28 mouse cellular contexts compared by ENCODE assay signal in genomic region chr5:12378900-12379299, GRCm38 (mm10). TPM values are rescaled to one million over a fixed set of nuclear protein-coding genes. Genes with fewer than 3 reads are reported as not detected.
DNase-seq lines count a peak whose midpoint lies in the region; ATAC-seq and TF ChIP-seq lines count a peak whose summit lies in the region.
"Had no signal": no experiment of that assay in that cellular context is flagged by ENCODE, and none has a peak within 500 bp of the region (broad histone marks: within the 10 kb centered on the region; RNA-seq: fewer than 3 reads in every experiment).

No protein-coding gene starts in this region.

- 42% methylated on average over 5 of the region's 5 CpGs for WGBS in hindbrain, postnatal 0 days
- WGBS in hindbrain, embryonic 11.5 days: 46% methylated on average over 5 of the region's 5 CpGs
- WGBS in midbrain, postnatal 0 days: 49% methylated on average over 5 of the region's 5 CpGs
- WGBS in midbrain, embryonic 14.5 days: 57% methylated on average over 5 of the region's 5 CpGs
- 40% methylated on average over 5 of the region's 5 CpGs for WGBS in heart, embryonic 12.5 days

- H3K27me3 ChIP-seq in hindbrain, postnatal 0 days (ENCODE audit: insufficient read depth, low read length): no peaks in the 10 kb centered on the region
- no peaks in the 10 kb centered on the region; the same call in 1 of the 2 replicates for H3K27me3 ChIP-seq in hindbrain, embryonic 11.5 days (ENCODE audit: control insufficient read depth, insufficient read depth, low read length)
- no peaks in the 10 kb centered on the region for H3K27me3 ChIP-seq in midbrain, postnatal 0 days (ENCODE audit: insufficient read depth, low read length)
- H3K27me3 ChIP-seq in midbrain, embryonic 14.5 days (ENCODE audit: control insufficient read depth, insufficient read depth, low read length): peaks cover under 1% of the 10 kb centered on the region; the same call in 1 of the 2 replicates
- H3K27me3 ChIP-seq in heart, embryonic 12.5 days (replicated peaks): no peaks in the 10 kb centered on the region
- H3K27me3 ChIP-seq: CH12.LX; kidney, embryonic 15.5 days had no signal

- H3K9me3 ChIP-seq in hindbrain, postnatal 0 days (ENCODE audit: low read length): no peaks in the 10 kb centered on the region
- no peaks in the 10 kb centered on the region for H3K9me3 ChIP-seq in hindbrain, embryonic 11.5 days (ENCODE audit: control insufficient read depth, low read length)
- H3K9me3 ChIP-seq in midbrain, postnatal 0 days (ENCODE audit: low read length): no peaks in the 10 kb centered on the region
- H3K9me3 ChIP-seq in midbrain, embryonic 14.5 days (ENCODE audit: control insufficient read depth, low read length): no peaks in the 10 kb centered on the region
- H3K9me3 ChIP-seq in heart, embryonic 12.5 days (replicated peaks): no peaks in the 10 kb centered on the region
- H3K9me3 ChIP-seq: embryonic facial prominence, embryonic 12.5 days; kidney, embryonic 15.5 days; limb, embryonic 12.5 days; liver, embryonic 15.5 days; lung, embryonic 15.5 days had no signal

- H3K36me3 ChIP-seq in hindbrain, postnatal 0 days (ENCODE audit: insufficient read depth, low read length): no peaks in the 10 kb centered on the region
- no peaks in the 10 kb centered on the region for H3K36me3 ChIP-seq in hindbrain, embryonic 11.5 days (ENCODE audit: control insufficient read depth, insufficient read depth, low read length)
- H3K36me3 ChIP-seq in midbrain, postnatal 0 days (ENCODE audit: insufficient read depth, low read length): no peaks in the 10 kb centered on the region
- no peaks in the 10 kb centered on the region for H3K36me3 ChIP-seq in midbrain, embryonic 14.5 days (ENCODE audit: control insufficient read depth, insufficient read depth, low read length)
- H3K36me3 ChIP-seq in heart, embryonic 12.5 days: no peaks in the 10 kb centered on the region
- H3K36me3 ChIP-seq: embryonic facial prominence, embryonic 12.5 days; kidney, embryonic 15.5 days; limb, embryonic 12.5 days; liver, embryonic 15.5 days; lung, embryonic 15.5 days had no signal

- H3K4me2 ChIP-seq in hindbrain, postnatal 0 days (ENCODE audit: low read depth, low read length): no peak overlapping the region
- H3K4me2 ChIP-seq in hindbrain, embryonic 11.5 days (replicated peaks; ENCODE audit: low read depth, low read length): no peak overlapping the region
- H3K4me2 ChIP-seq in midbrain, postnatal 0 days (ENCODE audit: low read depth, low read length, poor library complexity, severe bottlenecking): no peak overlapping the region
- no peak overlapping the region for H3K4me2 ChIP-seq in midbrain, embryonic 14.5 days (ENCODE audit: low read length)
- no peak overlapping the region for H3K4me2 ChIP-seq in heart, embryonic 12.5 days
- H3K4me2 ChIP-seq: embryonic facial prominence, embryonic 12.5 days; heart, embryonic 11.5 days; hindbrain, embryonic 14.5 days; kidney, embryonic 15.5 days; limb, embryonic 12.5 days; liver, embryonic 15.5 days; lung, embryonic 15.5 days; midbrain, embryonic 11.5 days had no signal

- no peak for ATAC-seq in hindbrain, postnatal 0 days
- no peak for ATAC-seq in hindbrain, embryonic 11.5 days (ENCODE audit: low FRiP score)
- no peak for ATAC-seq in midbrain, postnatal 0 days (ENCODE audit: low FRiP score)
- ATAC-seq in midbrain, embryonic 14.5 days (ENCODE audit: low FRiP score, low TSS enrichment): no peak
- no peak for ATAC-seq in heart, embryonic 12.5 days (ENCODE audit: insufficient number of reproducible peaks, low FRiP score)
- ATAC-seq: activated CD4-positive, CD25-positive, alpha-beta regulatory T cell, adult 4 months; inflammation-experienced regulatory T-cells, adult 6 months had no signal

- no peak overlapping the region for H3K9ac ChIP-seq in hindbrain, postnatal 0 days (replicated peaks; ENCODE audit: low read length)
- H3K9ac ChIP-seq in hindbrain, embryonic 11.5 days (ENCODE audit: low read depth, low read length): no peak overlapping the region
- no peak overlapping the region for H3K9ac ChIP-seq in midbrain, postnatal 0 days (replicated peaks; ENCODE audit: low read length, poor library complexity, severe bottlenecking)
- H3K9ac ChIP-seq in midbrain, embryonic 14.5 days (replicated peaks; ENCODE audit: low read length): no peak overlapping the region
- no peak overlapping the region for H3K9ac ChIP-seq in heart, embryonic 12.5 days
- H3K9ac ChIP-seq: embryonic facial prominence, embryonic 12.5 days; hindbrain, embryonic 14.5 days; kidney, embryonic 15.5 days; limb, embryonic 12.5 days; liver, embryonic 15.5 days; lung, embryonic 15.5 days had no signal

- H3K27ac ChIP-seq in hindbrain, postnatal 0 days: no peak overlapping the region
- no peak overlapping the region for H3K27ac ChIP-seq in hindbrain, embryonic 11.5 days (ENCODE audit: low read depth, low read length)
- no peak overlapping the region for H3K27ac ChIP-seq in midbrain, postnatal 0 days (ENCODE audit: low read depth, low read length)
- H3K27ac ChIP-seq in midbrain, embryonic 14.5 days (replicated peaks; ENCODE audit: low read depth, low read length): no peak overlapping the region
- no peak overlapping the region for H3K27ac ChIP-seq in heart, embryonic 12.5 days (ENCODE audit: poor library complexity, severe bottlenecking)
- H3K27ac ChIP-seq: embryonic facial prominence, embryonic 12.5 days; hindbrain, embryonic 14.5 days; kidney, embryonic 15.5 days; limb, embryonic 12.5 days; liver, embryonic 15.5 days; lung, embryonic 15.5 days had no signal

- no peak for TF ChIP-seq CTCF in hindbrain, postnatal 0 days (IDR thresholded peaks at IDR 0.05; ENCODE audit: low read depth)
- 0 out of 2 replicates have a peak, but pooled peaks have one; percentile 6 for TF ChIP-seq CTCF in midbrain, postnatal 0 days (IDR thresholded peaks at IDR 0.05)

- no peaks in the 10 kb centered on the region for H3K4me1 ChIP-seq in hindbrain, postnatal 0 days (ENCODE audit: insufficient read depth, low read length)
- no peaks in the 10 kb centered on the region for H3K4me1 ChIP-seq in hindbrain, embryonic 11.5 days (replicated peaks; ENCODE audit: control insufficient read depth, insufficient read depth, low read length)
- no peaks in the 10 kb centered on the region for H3K4me1 ChIP-seq in midbrain, postnatal 0 days (ENCODE audit: insufficient read depth, low read length)
- no peaks in the 10 kb centered on the region for H3K4me1 ChIP-seq in midbrain, embryonic 14.5 days (ENCODE audit: control insufficient read depth, insufficient read depth, low read length)
- no peaks in the 10 kb centered on the region for H3K4me1 ChIP-seq in heart, embryonic 12.5 days (replicated peaks)
- H3K4me1 ChIP-seq: embryonic facial prominence, embryonic 12.5 days; limb, embryonic 12.5 days; liver, embryonic 15.5 days; lung, embryonic 15.5 days had no signal

- no peak overlapping the region for H3K4me3 ChIP-seq in hindbrain, postnatal 0 days (ENCODE audit: low read length)
- H3K4me3 ChIP-seq in hindbrain, embryonic 11.5 days (ENCODE audit: low read depth, low read length): no peak overlapping the region
- no peak overlapping the region for H3K4me3 ChIP-seq in midbrain, postnatal 0 days (ENCODE audit: low read depth, low read length)
- no peak overlapping the region for H3K4me3 ChIP-seq in midbrain, embryonic 14.5 days (replicated peaks; ENCODE audit: low read depth, low read length)
- H3K4me3 ChIP-seq in heart, embryonic 12.5 days: no peak overlapping the region
- H3K4me3 ChIP-seq: embryonic facial prominence, embryonic 12.5 days; kidney, embryonic 15.5 days; limb, embryonic 12.5 days; liver, embryonic 15.5 days; lung, embryonic 15.5 days had no signal

- DNase-seq in hindbrain, postnatal 0 days (ENCODE audit: low spot score): peak; percentile 3
- no peak for DNase-seq in hindbrain, embryonic 11.5 days (ENCODE audit: low spot score)
- no peak for DNase-seq in midbrain, postnatal 0 days (ENCODE audit: low spot score)
- no peak for DNase-seq in midbrain, embryonic 14.5 days
- peak; percentile 4 for DNase-seq in R1 (ENCODE audit: low read depth, low spot score)
- DNase-seq in testis, postnatal 14 days (ENCODE audit: low spot score): no peak
- DNase-seq: adrenal gland, adult 2 months; B cell, adult 2 months; cerebellum, adult 9-10 months; cerebellum, postnatal 36 days; gastrocnemius, postnatal 14 days; heart, postnatal 4 days; kidney, adult 11 months; kidney, postnatal 36 days; thymus, postnatal 14 days had no signal

RNA-seq across cellular contexts. Expression of gene Sema3d, which starts 4.3 kb away (rescaled TPM):
- 3.3 and 5.0 TPM in 2 replicates for total RNA-seq in hindbrain, postnatal 0 days (2014; rRNA removed)
- 2.7 and 3.1 TPM in 2 replicates for polyA plus RNA-seq in hindbrain, postnatal 0 days (2015; fragmentation: Nextera tagmentation; extraction: Ambion mirVana)
- 4.3 and 5.5 TPM in 2 replicates for polyA plus RNA-seq in hindbrain, embryonic 11.5 days (2014; fragmentation: Nextera tagmentation; extraction: Ambion mirVana)
- 2.8 and 3.7 TPM in 2 replicates for total RNA-seq in midbrain, postnatal 0 days (2014; rRNA removed)
- 1.7 and 1.8 TPM in 2 replicates for polyA plus RNA-seq in midbrain, postnatal 0 days (2015; fragmentation: Nextera tagmentation; extraction: Ambion mirVana)
- 0.89 and 1.7 TPM in 2 replicates for polyA plus RNA-seq in midbrain, embryonic 14.5 days (2014; fragmentation: Nextera tagmentation; extraction: Ambion mirVana)
- 14.6 and 16.0 TPM in 2 replicates for polyA plus RNA-seq in heart, embryonic 12.5 days (2016; fragmentation: Nextera tagmentation; extraction: Ambion mirVana)
- total RNA-seq: CH12.LX; granulocyte monocyte progenitor cell, adult 5-6 weeks had no signal

Comparison
In these comparisons a context has a peak if more than half of its experiments do, and no peak if none do; other contexts are left out.
1. DNase-seq: peak in hindbrain, postnatal 0 days (single experiment) and R1 (single experiment); none in hindbrain, embryonic 11.5 days (single experiment), midbrain, postnatal 0 days (single experiment), midbrain, embryonic 14.5 days (single experiment) and testis, postnatal 14 days (single experiment).